Mouse (Mus musculus): ENCODE measurements around the gene Cdca3. TPM values are rescaled to one million over a fixed set of nuclear protein-coding genes. Genes with fewer than 3 reads are reported as not detected.
A peak's percentile ranks its signal among the peaks of the same experiment; 100 is the strongest.
"Not testable (repeated sequence)": the region's sequence is repeated elsewhere in the genome, so short reads cannot be mapped to it uniquely, and the experiment has no call there.

Gene Cdca3
- total RNA-seq, 2 experiments from 2014 or later: 6.9 to 10.8 TPM

- DNase-seq: peak; percentile 93
- intact Hi-C loops (cut with DNase I): no loop called here
Measured at GRCm38 (mm10) chr6:124829799-124830700, 703 bp downstream of the Cdca3 start.

GRCm38 (mm10) chr6:124831199-124831598 is 1.9 kb downstream of the Cdca3 start:
- intact Hi-C loops (cut with DNase I); DNase-seq: not testable (repeated sequence)

- intact Hi-C loops (cut with DNase I): no loop called here
Measured at GRCm38 (mm10) chr6:124831649-124832048, 2.3 kb downstream of the Cdca3 start.

GRCm38 (mm10) chr6:124834512-124835081 is 5.2 kb downstream of the Cdca3 start:
- intact Hi-C loops (cut with DNase I): no loop called here
- DNase-seq: no peak

More at GRCm38 (mm10) chr6:124831649-124832048, 2.3 kb downstream of the Cdca3 start:
- DNase-seq: no peak

GRCm38 (mm10) chr6:124835531-124835930 is 6.2 kb downstream of the Cdca3 start:
- no peak for DNase-seq
- intact Hi-C loops (cut with DNase I): no loop called here

- no peak for DNase-seq
- intact Hi-C loops (cut with DNase I): no loop called here
Measured at GRCm38 (mm10) chr6:124836411-124836810, 7.1 kb downstream of the Cdca3 start.

- intact Hi-C loops (cut with DNase I): no loop called here
Measured at GRCm38 (mm10) chr6:124839805-124840204, 10.5 kb downstream of the Cdca3 start.

GRCm38 (mm10) chr6:124840241-124841167 is 11.2 kb downstream of the Cdca3 start, which contains the start of gene Gnb3:
Gene Gnb3, minus strand, starts transcription at chr6:124840275.
- intact Hi-C loops (cut with DNase I): no loop called here
- DNase-seq: peak; percentile 60

More at GRCm38 (mm10) chr6:124839805-124840204, 10.5 kb downstream of the Cdca3 start:
- peak; percentile 58 for DNase-seq

- intact Hi-C loops (cut with DNase I): no loop called here
- DNase-seq: peak; percentile 97
Measured at GRCm38 (mm10) chr6:124847305-124847704, 18.0 kb downstream of the Cdca3 start.

GRCm38 (mm10) chr6:124850535-124850934 is 21.2 kb downstream of the Cdca3 start:
- intact Hi-C loops (cut with DNase I): loop anchor here (10.0 kb wide), 1 partner anchor 234 kb away; no protein-coding TSS in a partner anchor
- DNase-seq: no peak

GRCm38 (mm10) chr6:124854647-124855046 is 25.3 kb downstream of the Cdca3 start:
- intact Hi-C loops (cut with DNase I): loop anchor here (10.0 kb wide), 1 partner anchor 230 kb away; no protein-coding TSS in a partner anchor

GRCm38 (mm10) chr6:124856321-124856720 is 27.0 kb downstream of the Cdca3 start:
- peak; percentile 70 for DNase-seq
- intact Hi-C loops (cut with DNase I): loop anchor here (2.0 to 10.0 kb wide), 2 partner anchors 60 to 228 kb away; no protein-coding TSS in a partner anchor

More at GRCm38 (mm10) chr6:124854647-124855046, 25.3 kb downstream of the Cdca3 start:
- no peak for DNase-seq

- intact Hi-C loops (cut with DNase I): loop anchor here (2.0 to 10.0 kb wide), 2 partner anchors 60 to 228 kb away; no protein-coding TSS in a partner anchor
- DNase-seq: peak; percentile 90
Measured at GRCm38 (mm10) chr6:124856916-124857839, 27.8 kb downstream of the Cdca3 start, which contains the start of gene P3h3. Gene P3h3, minus strand, starts transcription at chr6:124857752.

- no peak for DNase-seq
Measured at GRCm38 (mm10) chr6:124857840-124858530, 28.6 kb downstream of the Cdca3 start.

GRCm38 (mm10) chr6:124858561-124859318 is 29.4 kb downstream of the Cdca3 start:
- intact Hi-C loops (cut with DNase I): loop anchor here (10.0 kb wide), 1 partner anchor 226 kb away; no protein-coding TSS in a partner anchor

More at GRCm38 (mm10) chr6:124857840-124858530, 28.6 kb downstream of the Cdca3 start:
- intact Hi-C loops (cut with DNase I): loop anchor here (2.0 to 10.0 kb wide), 2 partner anchors 59 to 227 kb away; no protein-coding TSS in a partner anchor

GRCm38 (mm10) chr6:124859725-124860124 is 30.4 kb downstream of the Cdca3 start:
- peak; percentile 93 for DNase-seq
- intact Hi-C loops (cut with DNase I): loop anchor here (5.0 to 10.0 kb wide), 3 partner anchors 43 to 225 kb away; partner anchors contain the start of gene Mlf2

More at GRCm38 (mm10) chr6:124858561-124859318, 29.4 kb downstream of the Cdca3 start:
- DNase-seq: no peak

GRCm38 (mm10) chr6:124860511-124860910 is 31.2 kb downstream of the Cdca3 start:
- intact Hi-C loops (cut with DNase I): loop anchor here (5.0 kb wide), 2 partner anchors 42 to 72 kb away; partner anchors contain the start of gene Mlf2
- DNase-seq: no peak
